Mouse (Mus musculus): ENCODE measurements around the gene Pycard. TPM values are rescaled to one million over a fixed set of nuclear protein-coding genes. Genes with fewer than 3 reads are reported as not detected.

Pycard gene
- total and polyA plus RNA-seq, 3 experiments = 5.1 to 52.5 (median 8.1) TPM

DNA sequence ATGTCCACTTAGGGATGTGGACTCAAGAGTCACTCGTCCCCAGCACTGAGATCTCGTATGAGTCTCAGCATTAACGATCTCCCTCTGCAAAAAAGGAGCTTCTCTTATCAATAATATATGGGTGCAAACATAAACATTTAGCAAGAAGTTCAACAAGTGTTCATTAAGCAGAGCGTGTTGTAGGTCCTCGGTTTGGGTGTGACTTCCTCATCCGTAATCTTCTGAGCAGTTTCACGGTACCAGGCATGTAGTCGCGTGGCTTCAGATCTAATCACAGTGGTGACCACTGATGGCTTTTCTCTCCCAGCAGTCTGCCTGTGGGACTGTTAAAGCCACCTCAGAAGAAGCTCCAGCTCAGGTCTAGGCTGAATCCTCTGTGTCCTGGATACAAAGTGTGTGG is 30.7 kb upstream of the Pycard start:
- in situ Hi-C loops (cut with MboI; ENCODE audit: low pct_ligation_motif_present, low pct_unique_long_range_greater_than_20kb, low sequenced_read_pairs) = no loop called here
- no peak for DNase-seq (ENCODE audit: extremely low read depth)
- no peak overlapping the region for H3K4me2 ChIP-seq (ENCODE audit: insufficient read depth, low read depth, poor library complexity, severe bottlenecking)
- H3K27ac ChIP-seq (ENCODE audit: insufficient read depth, low read depth) = no peak overlapping the region
- no peaks in the 10 kb centered on the region for H3K9me3 ChIP-seq (replicated peaks; ENCODE audit: low read length)
- dilution Hi-C loops (cut with MboI; ENCODE audit: extremely low pct_ligation_motif_present, extremely low pct_unique_long_range_greater_than_20kb, low sequenced_read_pairs) = no loop called here
- H3K36me3 ChIP-seq (replicated peaks in 1 of 2; ENCODE audit: control insufficient read depth in 1 of 2, insufficient read depth in 1 of 2, low read length in 1 of 2) = no peaks in the 10 kb centered on the region
- no peak overlapping the region for H3K4me3 ChIP-seq (replicated peaks in 1 of 3; ENCODE audit: low read depth in 2 of 3, low read length in 2 of 3, poor library complexity in 1 of 3)
- TF ChIP-seq EP300 (IDR thresholded peaks at IDR 0.05; ENCODE audit: low read length) (no peak), GABPA (IDR thresholded peaks at IDR 0.05; ENCODE audit: insufficient replicate concordance, low read depth, low read length) (no peak), ZNF384 (IDR thresholded peaks at IDR 0.05; ENCODE audit: low read depth, low read length) (no peak)
- H3K9ac ChIP-seq (ENCODE audit: insufficient read depth, low read depth) = no peak overlapping the region
- H3K4me1 ChIP-seq (ENCODE audit: control insufficient read depth in 1 of 2, insufficient read depth in 2 of 2) = no peaks in the 10 kb centered on the region
- no peaks in the 10 kb centered on the region for H3K27me3 ChIP-seq (replicated peaks)
- H3K79me2 ChIP-seq (replicated peaks; ENCODE audit: control insufficient read depth, extremely low read depth, insufficient read depth, poor library complexity, severe bottlenecking) = no peaks in the 10 kb centered on the region

DNA sequence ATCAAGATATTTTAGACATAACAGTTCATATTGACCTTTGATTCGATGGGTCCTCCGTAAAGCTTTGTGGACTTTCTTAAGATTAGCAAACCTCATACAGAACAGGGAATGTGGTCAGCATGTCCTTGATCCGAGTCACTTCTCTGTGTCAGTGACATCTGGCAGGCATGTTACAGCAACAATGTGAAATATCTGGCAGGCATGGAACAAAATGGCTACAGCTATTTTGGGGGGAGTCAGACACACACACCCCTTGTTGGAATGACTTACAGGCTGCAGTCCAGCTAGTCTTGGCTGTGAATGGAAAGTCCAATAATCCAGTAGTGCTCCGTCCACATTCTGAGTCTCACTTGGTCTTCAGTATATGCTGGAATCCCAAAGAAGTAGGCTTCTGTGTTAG is 29.9 kb upstream of the Pycard start:
- no peak overlapping the region for H3K4me2 ChIP-seq (ENCODE audit: insufficient read depth, low read depth, poor library complexity, severe bottlenecking)
- DNase-seq (ENCODE audit: extremely low read depth) = no peak
- H3K9ac ChIP-seq (ENCODE audit: insufficient read depth, low read depth) = no peak overlapping the region
- dilution Hi-C loops (cut with MboI; ENCODE audit: extremely low pct_ligation_motif_present, extremely low pct_unique_long_range_greater_than_20kb, low sequenced_read_pairs) = no loop called here
- H3K27ac ChIP-seq (ENCODE audit: insufficient read depth, low read depth) = no peak overlapping the region
- in situ Hi-C loops (cut with MboI; ENCODE audit: low pct_ligation_motif_present, low pct_unique_long_range_greater_than_20kb, low sequenced_read_pairs) = no loop called here
- no peak overlapping the region for H3K4me3 ChIP-seq (replicated peaks in 1 of 3; ENCODE audit: low read depth in 2 of 3, low read length in 2 of 3, poor library complexity in 1 of 3)
- no peaks in the 10 kb centered on the region for H3K9me3 ChIP-seq (replicated peaks; ENCODE audit: low read length)
- no peaks in the 10 kb centered on the region for H3K79me2 ChIP-seq (replicated peaks; ENCODE audit: control insufficient read depth, extremely low read depth, insufficient read depth, poor library complexity, severe bottlenecking)
- no peaks in the 10 kb centered on the region for H3K36me3 ChIP-seq (replicated peaks in 1 of 2; ENCODE audit: control insufficient read depth in 1 of 2, insufficient read depth in 1 of 2, low read length in 1 of 2)
- H3K4me1 ChIP-seq (ENCODE audit: control insufficient read depth in 1 of 2, insufficient read depth in 2 of 2) = no peaks in the 10 kb centered on the region
- H3K27me3 ChIP-seq (replicated peaks) = no peaks in the 10 kb centered on the region
- no peak for TF ChIP-seq BHLHE40 (IDR thresholded peaks at IDR 0.05; ENCODE audit: low read depth, low read length)
- TF ChIP-seq E2F4 (IDR thresholded peaks at IDR 0.05; ENCODE audit: insufficient replicate concordance, low read depth, low read length) = no peak
- no peak for TF ChIP-seq CTCF (conservative IDR thresholded peaks at IDR 0.05 in 1 of 2, IDR thresholded peaks at IDR 0.05 in 1 of 2; ENCODE audit: low read depth in 2 of 2, low read length in 2 of 2)
- TF ChIP-seq SMC3 (IDR thresholded peaks at IDR 0.05; ENCODE audit: low read depth, low read length) = no peak
- TF ChIP-seq MYC (IDR thresholded peaks at IDR 0.05; ENCODE audit: low read depth, low read length) = no peak
- no peak for TF ChIP-seq MAFK (IDR thresholded peaks at IDR 0.05; ENCODE audit: insufficient replicate concordance, low read length)
- TF ChIP-seq ZC3H11A (IDR thresholded peaks at IDR 0.05; ENCODE audit: low read depth, low read length) = no peak
- no peak for TF ChIP-seq CHD2 (IDR thresholded peaks at IDR 0.05; ENCODE audit: low read length)
- TF ChIP-seq POLR2A (IDR thresholded peaks at IDR 0.05; ENCODE audit: low read depth, low read length) = no peak
- no peak for TF ChIP-seq NRF1 (IDR thresholded peaks at IDR 0.05; ENCODE audit: low read depth, low read length)
- TF ChIP-seq CHD1 (IDR thresholded peaks at IDR 0.05; ENCODE audit: low read depth, low read length) = no peak
- TF ChIP-seq ZMIZ1 (IDR thresholded peaks at IDR 0.05; ENCODE audit: low read depth, low read length) = no peak
- no peak for TF ChIP-seq RCOR1 (conservative IDR thresholded peaks at IDR 0.05; ENCODE audit: low read depth, low read length)
- TF ChIP-seq JUND (conservative IDR thresholded peaks at IDR 0.05; ENCODE audit: low read depth, low read length) = no peak
- TF ChIP-seq ELF1 (IDR thresholded peaks at IDR 0.05; ENCODE audit: low read depth, low read length) = no peak
- no peak for TF ChIP-seq EP300 (IDR thresholded peaks at IDR 0.05; ENCODE audit: low read length)
- no peak for TF ChIP-seq USF2 (conservative IDR thresholded peaks at IDR 0.05; ENCODE audit: low read depth, low read length)

All from CH12.LX (cell line).